Mouse (Mus musculus) activated CD4-positive, CD25-positive, alpha-beta regulatory T cell (primary cell): ENCODE results near the gene Gm12185. TPM values are rescaled to one million over a fixed set of nuclear protein-coding genes. Genes with fewer than 3 reads are reported as not detected.

ENCODE experiments used
- polyA plus RNA-seq, 2 experiments: library from polyadenylated mRNA; unstranded; fragments of 100-300 nt; shearing (Covaris generic); gene quantifications; one replicate each; pipeline ENCODE4 v1.2.1; 2017

Gene Gm12185
- polyA plus RNA-seq, result 1 to 10 TPM; 4.8 to 6.1 TPM

GRCm38 (mm10) chr11:48991740-48992520 lies at the start of gene Gm12185:
TSS of gene Gm12185 (minus strand) at chr11:48992226.

GRCm38 (mm10) chr11:48994018-48994417 lies 2.0 kb upstream of the Gm12185 start, which contains the start of gene Tgtp1:
TSS of gene Tgtp1 (minus strand) at chr11:48994172.

GRCm38 (mm10) chr11:48979251-48979650 lies 12.8 kb downstream of the Gm12185 start, which contains the start of gene 9930111J21Rik1:
TSS of gene 9930111J21Rik1 (minus strand) at chr11:48979398.

GRCm38 (mm10) chr11:48978240-48978939 lies 13.6 kb downstream of the Gm12185 start, which contains the start of gene Olfr56:
TSS of gene Olfr56 (plus strand) at chr11:48978889.

GRCm38 (mm10) chr11:48946090-48946489 lies 45.9 kb downstream of the Gm12185 start, which contains the start of gene Psme2b:
TSS of gene Psme2b (minus strand) at chr11:48946190.

GRCm38 (mm10) chr11:48902021-48902420 lies 90.0 kb downstream of the Gm12185 start, which contains the start of gene Gm5431:
TSS of gene Gm5431 (minus strand) at chr11:48902214.

GRCm38 (mm10) chr11:48871201-48871772 lies 120.7 kb downstream of the Gm12185 start, which contains the start of gene Irgm1:
TSS of gene Irgm1 (minus strand) at chr11:48871683.

Other genes with a start within 250 kb of the Gm12185 start
- 100 to 1,000 TPM; 607 to 930 TPM for gene Rack1, start 191.9 kb downstream of the Gm12185 start, polyA plus RNA-seq
- gene Trim41, start 174.9 kb downstream of the Gm12185 start, polyA plus RNA-seq, result 1 to 10 TPM; 1.6 to 1.9 TPM
- gene Trim7, start 166.1 kb downstream of the Gm12185 start, polyA plus RNA-seq, result under 1 TPM; 0.70 to 0.99 TPM
- 1 to 10 TPM; 4.9 to 5.0 TPM for gene Gm12184, start 165.6 kb downstream of the Gm12185 start, polyA plus RNA-seq
- gene Irgm1, start 120.5 kb downstream of the Gm12185 start, polyA plus RNA-seq, result 100 to 1,000 TPM; 184 to 211 TPM
- 1 to 10 TPM; 1.3 to 1.4 TPM for gene Gm5431, start 90.0 kb downstream of the Gm12185 start, polyA plus RNA-seq
- gene Psme2b, start 46.0 kb downstream of the Gm12185 start, polyA plus RNA-seq, result 100 to 1,000 TPM; 135 to 194 TPM
- gene Olfr56, start 13.3 kb downstream of the Gm12185 start, polyA plus RNA-seq, result 1 to 10 TPM; 1.3 to 1.4 TPM
- gene 9930111J21Rik1, start 12.8 kb downstream of the Gm12185 start, polyA plus RNA-seq, result 100 to 1,000 TPM; 111 to 163 TPM
- gene Tgtp1, start 1.9 kb upstream of the Gm12185 start, polyA plus RNA-seq, result 100 to 1,000 TPM; 236 to 376 TPM
- gene 9930111J21Rik2, start 59.0 kb upstream of the Gm12185 start, polyA plus RNA-seq, result 10 to 100 TPM; 60.5 to 94.4 TPM
- gene Tgtp2, start 72.0 kb upstream of the Gm12185 start, polyA plus RNA-seq, result 100 to 1,000 TPM; 342 to 358 TPM
- gene Ifi47, start 84.4 kb upstream of the Gm12185 start, polyA plus RNA-seq, result 100 to 1,000 TPM; 570 to 631 TPM
- under 1 TPM in 1 of 2 experiments, not detected in 1; 0.06 TPM for gene Olfr1396, start 122.6 kb upstream of the Gm12185 start, polyA plus RNA-seq
- not detected for gene Olfr1395, start 150.0 kb upstream of the Gm12185 start, polyA plus RNA-seq
- gene Olfr1394, start 162.2 kb upstream of the Gm12185 start, polyA plus RNA-seq, result not detected
- not detected for gene Btnl9, start 194.9 kb upstream of the Gm12185 start, polyA plus RNA-seq
- gene Zfp62, start 211.1 kb upstream of the Gm12185 start, polyA plus RNA-seq, result 10 to 100 TPM; 49.5 to 55.2 TPM